Mouse (Mus musculus) liver, embryonic 14.5 days (tissue): Measurements from ENCODE around the gene Peak1. TPM values are rescaled to one million over a fixed set of nuclear protein-coding genes. Genes with fewer than 3 reads are reported as not detected.

Experiments used
- ATAC-seq: fragments of 200-750 bp; cut with Nextera tagmentation; 2 replicates; pipeline ENCODE4 v1.8.0; 2017; ENCODE audit warnings: moderate number of reproducible peaks, mild to moderate bottlenecking, moderate library complexity; ENCODE audit not compliant: insufficient read depth
- DNase-seq, 3 experiments: peaks; one replicate each; pipeline ENCODE4 v3.0.0-alpha.2; 2012 to 2013; ENCODE audit warnings: low read depth in 3 of 3, low spot score in 3 of 3
- H3K27ac ChIP-seq: fragments of 300-500 bp; sonication (generic); 2 replicates; pipeline ENCODE4 v1.5.1; 2014; ENCODE audit warnings: moderate library complexity, mild to moderate bottlenecking, control low read depth, inconsistent platforms
- H3K27me3 ChIP-seq: fragments of 300-500 bp; sonication (generic); 2 replicates; pipeline ENCODE4 v1.6.1; 2014; ENCODE audit warnings: mild to moderate bottlenecking, low read length, moderate library complexity; ENCODE audit not compliant: control insufficient read depth, insufficient read depth
- H3K36me3 ChIP-seq: fragments of 300-500 bp; sonication (generic); replicated peaks from 2 replicates; pipeline ENCODE4 v1.6.1; 2014; ENCODE audit warnings: low read depth; ENCODE audit not compliant: control insufficient read depth, insufficient read depth
- H3K4me1 ChIP-seq, 2 experiments: fragments of 200-500 bp in 1 of 2; fragments of 300-500 bp in 1 of 2; sonication (generic) in 1 of 2; replicated peaks; 2 replicates each; pipeline ENCODE4 v1.6.1; 2012 to 2014; ENCODE audit warnings: antibody characterized with exemption in 1 of 2, inconsistent platforms in 1 of 2, low read length in 1 of 2; ENCODE audit not compliant: control insufficient read depth in 2 of 2, insufficient read depth in 2 of 2
- H3K4me2 ChIP-seq: fragments of 300-500 bp; sonication (generic); 2 replicates; pipeline ENCODE4 v1.6.1; 2014; ENCODE audit warnings: low read depth, mild to moderate bottlenecking, control low read depth, moderate library complexity
- H3K4me3 ChIP-seq, 2 experiments: fragments of 200-500 bp in 1 of 2; fragments of 300-500 bp in 1 of 2; sonication (generic) in 1 of 2; 2 replicates each; pipeline ENCODE4 v1.5.1; 2012 to 2014; ENCODE audit warnings: low read depth in 2 of 2, low read length in 2 of 2, mild to moderate bottlenecking in 2 of 2, control low read depth in 1 of 2, inconsistent platforms in 1 of 2, moderate library complexity in 1 of 2; ENCODE audit not compliant: insufficient read depth in 1 of 2
- H3K9ac ChIP-seq: fragments of 300-500 bp; sonication (generic); replicated peaks from 2 replicates; pipeline ENCODE4 v1.6.1; 2014; ENCODE audit warnings: mild to moderate bottlenecking, control low read depth, moderate library complexity
- H3K9me3 ChIP-seq: fragments of 300-500 bp; sonication (generic); 2 replicates; pipeline ENCODE4 v1.6.1; 2016; ENCODE audit warnings: low read length, mixed read lengths; ENCODE audit not compliant: control insufficient read depth
- CTCF ChIP-seq: IDR thresholded peaks from 2 replicates; pipeline ENCODE4 v1.5.1; 2016; ENCODE audit warnings: antibody characterized with exemption, low read depth, control low read depth
- EP300 ChIP-seq: IDR thresholded peaks from 2 replicates; pipeline ENCODE4 v1.6.1; 2016; ENCODE audit warnings: antibody characterized with exemption, low read depth
- WGBS: fragments of 180-500 bp; shearing (Covaris S2); extraction: QIAGEN DNeasy Blood & Tissue Kit; methylation state at CpG from one replicate; pipeline ENCODE4 v1.1.7; 2014; ENCODE audit not compliant: insufficient replicate concordance; 5-methylcytosine and 5-hydroxymethylcytosine counted together
- polyA plus RNA-seq, 2 experiments: library from polyadenylated mRNA; depleted of rRNA in 1 of 2; stranded (reverse) in 1 of 2; unstranded in 1 of 2; fragments of >200 nt; fragmentation: Nextera tagmentation in 1 of 2; extraction: Ambion mirVana in 1 of 2; gene quantifications; 2 replicates each; pipeline versions ENCODE4 v1.2.1 to v1.2.3; 2012 to 2014

Peak1 gene
- polyA plus RNA-seq, 2 experiments = 1.8 to 2.3 TPM

DNA sequence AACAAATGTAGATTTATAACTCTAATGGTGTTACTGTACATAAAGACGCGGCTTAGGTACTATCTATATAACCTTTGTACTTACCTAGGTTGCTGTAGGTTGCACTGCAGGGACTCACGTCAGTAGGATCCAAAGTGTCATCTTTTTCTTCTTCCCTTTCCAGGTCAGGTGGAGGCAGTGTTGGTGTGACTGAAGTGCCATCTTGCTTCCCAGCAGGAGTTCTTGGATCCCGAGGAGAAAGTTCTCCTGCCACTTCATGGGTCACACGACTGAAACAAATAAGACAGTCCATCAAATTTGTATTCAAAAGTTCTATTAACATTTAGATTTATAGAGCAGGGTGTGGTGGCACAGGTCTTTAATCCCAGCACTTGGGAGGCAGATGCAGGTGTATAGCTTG, 176.8 kb downstream of the Peak1 start:
- ATAC-seq = no peak

DNA sequence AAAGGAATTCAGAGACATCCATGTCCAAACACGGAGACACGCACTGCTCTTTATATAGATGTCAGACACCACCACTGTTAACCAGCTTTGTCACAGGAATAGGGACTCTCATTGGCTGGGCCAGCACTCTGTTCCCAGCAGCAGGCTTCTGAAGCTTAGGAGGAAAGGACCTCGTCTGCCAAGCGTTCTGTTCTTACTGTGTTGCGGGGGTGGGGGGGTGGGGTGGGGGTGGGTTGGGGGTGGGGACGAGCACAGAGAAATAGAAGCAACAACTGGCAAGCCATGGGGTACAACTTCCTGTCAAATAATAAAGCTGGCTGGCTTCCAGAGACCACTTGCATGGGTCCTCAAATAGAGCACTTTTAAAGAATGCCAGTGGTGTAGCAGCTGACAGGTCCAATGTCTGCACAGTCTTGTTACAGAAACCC, 182.0 kb downstream of the Peak1 start:
- Histone ChIP-seq H3K4me1 (no peaks in the 10 kb centered on the region), H3K27ac (no peak overlapping the region), H3K27me3 (no peaks in the 10 kb centered on the region), H3K4me3 (no peak overlapping the region), H3K9me3 (no peaks in the 10 kb centered on the region), H3K4me2 (no peak overlapping the region), H3K9ac (no peak overlapping the region), H3K36me3 (no peaks in the 10 kb centered on the region)
- 61% methylated on average over 6 of the region's 6 CpGs for WGBS
- ATAC-seq (no peak), DNase-seq (no peak)
- no peak for TF ChIP-seq EP300
- TF ChIP-seq CTCF = no peak

More for the DNA sequence above, 176.8 kb downstream of the Peak1 start:
- DNase-seq = no peak
- Histone ChIP-seq H3K4me1 (no peaks in the 10 kb centered on the region; a peak in 2 of 4 replicates), H3K4me3 (no peak overlapping the region), H3K27ac (no peak overlapping the region), H3K4me2 (no peak overlapping the region), H3K9ac (no peak overlapping the region), H3K27me3 (no peaks in the 10 kb centered on the region), H3K9me3 (no peaks in the 10 kb centered on the region), H3K36me3 (no peaks in the 10 kb centered on the region)
- TF ChIP-seq EP300 (no peak), CTCF (no peak)
- WGBS = 69% methylated on average over 5 of the region's 5 CpGs

DNA sequence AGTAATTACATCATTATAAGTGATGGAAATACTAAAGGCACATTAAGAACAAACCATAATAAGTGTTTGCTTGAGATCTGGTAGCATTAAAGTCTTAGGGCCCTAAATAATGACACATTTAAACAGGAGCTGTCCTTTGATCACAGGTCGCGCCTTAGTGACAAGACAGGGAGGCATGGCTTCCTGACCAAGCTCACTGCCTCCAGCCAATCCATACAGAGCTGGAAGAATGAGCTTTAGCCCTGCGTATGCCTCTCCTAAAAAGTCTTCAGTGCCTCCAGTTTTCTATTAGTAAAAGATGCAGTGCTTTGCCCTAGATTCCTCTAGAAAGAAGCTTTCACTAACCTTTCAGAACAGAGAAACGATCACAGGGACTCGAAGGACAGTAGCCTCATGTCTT, 182.6 kb downstream of the Peak1 start:
- DNase-seq (no peak), ATAC-seq (no peak)
- TF ChIP-seq CTCF = no peak
- no peak for TF ChIP-seq EP300
- no peak overlapping the region for H3K27ac ChIP-seq
- no peak overlapping the region for H3K4me3 ChIP-seq
- no peaks in the 10 kb centered on the region for H3K27me3 ChIP-seq
- H3K4me2 ChIP-seq = no peak overlapping the region
- H3K4me1 ChIP-seq = no peaks in the 10 kb centered on the region
- H3K9me3 ChIP-seq = no peaks in the 10 kb centered on the region
- 66% methylated on average over 5 of the region's 5 CpGs for WGBS
- no peaks in the 10 kb centered on the region for H3K36me3 ChIP-seq
- H3K9ac ChIP-seq = no peak overlapping the region

DNA sequence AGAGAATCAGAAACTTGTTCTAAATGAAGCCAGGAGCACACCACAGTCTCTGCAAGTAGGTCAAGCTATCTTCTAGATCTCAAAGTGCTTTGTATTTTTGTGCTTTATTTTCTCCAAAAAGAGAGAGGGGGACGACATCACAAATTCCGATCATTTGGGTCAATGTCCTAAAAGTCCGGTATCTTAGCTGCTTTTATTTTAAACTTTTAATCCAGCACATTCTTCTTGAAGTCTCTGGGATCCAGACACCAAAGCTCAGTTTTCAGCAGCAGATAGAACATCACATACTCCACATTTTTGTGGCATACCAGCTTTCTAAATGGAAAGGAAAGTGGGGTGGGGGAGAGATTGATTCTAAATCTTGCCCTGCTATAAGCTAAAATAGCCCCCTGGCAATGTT, 183.3 kb downstream of the Peak1 start:
- WGBS = 78% methylated on average over 3 of the region's 3 CpGs
- ATAC-seq = no peak
- H3K9me3 ChIP-seq = no peaks in the 10 kb centered on the region

DNA sequence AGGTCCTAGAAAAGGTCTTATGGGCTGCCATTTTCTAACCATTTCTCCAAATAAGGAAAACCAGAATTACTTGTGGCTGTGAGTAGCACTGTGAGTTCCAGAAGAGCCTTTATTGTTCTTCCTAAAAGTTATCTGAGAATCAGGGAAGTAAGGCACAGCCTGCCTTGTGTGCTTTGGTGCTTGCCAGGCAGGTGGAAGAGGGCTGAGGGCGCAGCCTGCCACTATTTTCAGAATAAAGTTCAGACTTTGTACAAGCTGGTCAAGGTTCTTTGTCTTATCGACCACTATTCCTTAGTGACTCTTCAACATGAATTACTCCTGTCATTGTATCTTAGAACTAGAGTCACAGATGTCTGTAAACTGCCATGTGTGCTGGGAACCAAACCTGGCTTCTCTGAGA, 184.6 kb downstream of the Peak1 start:
- no peaks in the 10 kb centered on the region for H3K36me3 ChIP-seq
- no peak overlapping the region for H3K4me3 ChIP-seq
- no peak overlapping the region for H3K4me2 ChIP-seq
- ATAC-seq (no peak), DNase-seq (no peak)
- no peaks in the 10 kb centered on the region for H3K4me1 ChIP-seq
- no peaks in the 10 kb centered on the region for H3K9me3 ChIP-seq
- WGBS = 69% methylated on average over 2 of the region's 2 CpGs
- no peak overlapping the region for H3K27ac ChIP-seq
- no peaks in the 10 kb centered on the region for H3K27me3 ChIP-seq
- TF ChIP-seq CTCF (no peak), EP300 (no peak)
- no peak overlapping the region for H3K9ac ChIP-seq

More for the DNA sequence above, 183.3 kb downstream of the Peak1 start:
- Histone ChIP-seq H3K27ac (no peak overlapping the region), H3K4me2 (no peak overlapping the region), H3K4me3 (no peak overlapping the region), H3K9ac (no peak overlapping the region), H3K36me3 (no peaks in the 10 kb centered on the region), H3K27me3 (no peaks in the 10 kb centered on the region), H3K4me1 (no peaks in the 10 kb centered on the region)
- DNase-seq = no peak
- TF ChIP-seq EP300 = no peak
- no peak for TF ChIP-seq CTCF

DNA sequence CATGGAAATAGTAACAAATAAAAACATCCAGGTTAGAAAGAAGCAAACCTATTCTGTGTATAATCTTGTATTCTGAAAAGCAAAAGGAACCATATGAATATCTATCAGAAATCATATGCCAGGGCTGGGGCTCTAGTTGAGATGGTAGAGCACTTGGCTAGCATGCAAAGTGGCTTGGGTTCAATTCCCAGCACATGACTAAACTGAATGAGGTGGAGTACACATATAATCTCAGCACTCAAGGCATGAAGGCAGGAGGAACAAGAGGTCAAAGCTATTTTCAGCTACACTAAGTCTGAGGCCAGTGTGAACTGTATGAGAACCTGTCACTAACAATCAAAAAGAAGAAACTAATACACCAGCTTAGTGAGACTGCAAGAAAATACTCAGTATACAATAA, 187.0 kb downstream of the Peak1 start:
- H3K4me2 ChIP-seq = no peak overlapping the region
- H3K9me3 ChIP-seq = no peaks in the 10 kb centered on the region
- no peaks in the 10 kb centered on the region for H3K27me3 ChIP-seq
- no peak for ATAC-seq
- no peaks in the 10 kb centered on the region for H3K36me3 ChIP-seq
- no peak overlapping the region for H3K9ac ChIP-seq
- no peaks in the 10 kb centered on the region for H3K4me1 ChIP-seq
- no peak for TF ChIP-seq CTCF
- TF ChIP-seq EP300 = no peak
- DNase-seq = no peak
- H3K4me3 ChIP-seq = no peak overlapping the region
- no peak overlapping the region for H3K27ac ChIP-seq
